Mouse (Mus musculus): ENCODE data around the gene Ing5.

DNA sequence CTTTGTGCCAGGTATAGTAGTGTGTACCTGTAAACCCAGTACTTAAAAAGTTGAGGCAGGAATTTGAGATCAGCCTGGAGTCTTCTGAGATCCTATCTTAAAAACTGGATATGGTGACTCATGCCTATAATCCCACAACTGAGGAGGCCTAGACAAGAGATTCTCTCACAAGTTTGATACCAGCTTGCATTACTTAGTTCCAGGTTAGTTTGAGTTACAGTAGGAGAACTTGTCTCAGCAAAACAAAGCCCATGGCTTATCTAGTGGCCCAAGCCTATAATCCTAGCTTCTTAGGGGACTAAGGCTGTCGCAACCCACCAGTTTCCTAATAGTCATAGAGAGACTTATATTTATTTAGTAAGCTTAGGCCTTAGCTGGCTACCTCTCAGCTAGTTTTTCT, 43.7 kb upstream of the Ing5 start:
- TF ChIP-seq POLR2A (IDR thresholded peaks at IDR 0.05; ENCODE audit: extremely low read depth, insufficient read depth, low read length) (no peak), CTCF (IDR thresholded peaks at IDR 0.05; ENCODE audit: extremely low read depth, insufficient read depth, low read length) (no peak)

Measured in cortical plate, adult 2 months (tissue).